Comparison of ENCODE assay signal across 19 mouse cellular contexts in genomic region chr3:52527010-52527754, GRCm38 (mm10).
A peak's percentile ranks its signal among the peaks of the same experiment; 100 is the strongest.
DNase-seq lines count a peak whose midpoint lies in the region; ATAC-seq and TF ChIP-seq lines count a peak whose summit lies in the region.
"Had no signal": no experiment of that assay in that cellular context is flagged by ENCODE, and none has a peak within 500 bp of the region (broad histone marks: within the 10 kb centered on the region; RNA-seq: fewer than 3 reads in every experiment).

No protein-coding gene starts in this region.

- no peak for ATAC-seq in kidney, postnatal 0 days (replicated peaks; ENCODE audit: low FRiP score, low read depth)
- no peak for ATAC-seq in midbrain, embryonic 11.5 days (ENCODE audit: low FRiP score)
- ATAC-seq in midbrain, embryonic 15.5 days (replicated peaks), result no peak
- ATAC-seq: forebrain, embryonic 13.5 days; midbrain, embryonic 16.5 days had no signal

- peak; percentile 77 for DNase-seq in gastrocnemius, adult 18-20 months (ENCODE audit: low spot score)
- DNase-seq in gastrocnemius, postnatal 36 days, result no peak
- DNase-seq in kidney, postnatal 0 days (ENCODE audit: low spot score), result peak; percentile 37
- DNase-seq in kidney, postnatal 10 days, result no peak
- DNase-seq in midbrain, embryonic 11.5 days (ENCODE audit: low spot score, missing footprints), result peak; percentile 14
- peak; percentile 81 for DNase-seq in skeletal muscle tissue, adult 2 months (ENCODE audit: low read depth, low spot score)
- DNase-seq in ovary, adult 18-20 months (ENCODE audit: low spot score), result no peak
- DNase-seq: B cell, adult 2 months; cerebellum, adult 11 months; cerebellum, postnatal 25 days; layer of hippocampus, postnatal 36 days; spleen, adult 18-20 months; thymus, postnatal 25 days had no signal

- H3K27ac ChIP-seq in kidney, postnatal 0 days, result no peak overlapping the region
- no peak overlapping the region for H3K27ac ChIP-seq in midbrain, embryonic 11.5 days (ENCODE audit: low read depth, low read length)
- no peak overlapping the region for H3K27ac ChIP-seq in midbrain, embryonic 15.5 days
- H3K27ac ChIP-seq: embryonic facial prominence, embryonic 10.5 days; forebrain, embryonic 13.5 days; hindbrain, embryonic 10.5 days; limb, embryonic 15.5 days had no signal

- H3K4me2 ChIP-seq in kidney, postnatal 0 days (ENCODE audit: low read length), result no peak overlapping the region
- no peak overlapping the region for H3K4me2 ChIP-seq in midbrain, embryonic 11.5 days
- no peak overlapping the region for H3K4me2 ChIP-seq in midbrain, embryonic 15.5 days
- H3K4me2 ChIP-seq: forebrain, embryonic 13.5 days; limb, embryonic 15.5 days had no signal

- H3K36me3 ChIP-seq in kidney, postnatal 0 days (ENCODE audit: insufficient read depth, low read length), result no peaks in the 10 kb centered on the region
- H3K36me3 ChIP-seq in midbrain, embryonic 11.5 days (ENCODE audit: control insufficient read depth, insufficient read depth, low read length), result no peaks in the 10 kb centered on the region
- H3K36me3 ChIP-seq in midbrain, embryonic 15.5 days (replicated peaks), result no peaks in the 10 kb centered on the region
- H3K36me3 ChIP-seq: embryonic facial prominence, embryonic 10.5 days; hindbrain, embryonic 10.5 days; limb, embryonic 15.5 days had no signal

- 28% methylated on average over 13 of the region's 14 CpGs for WGBS in kidney, postnatal 0 days
- 76% methylated on average over 13 of the region's 14 CpGs for WGBS in midbrain, embryonic 11.5 days
- WGBS in midbrain, embryonic 15.5 days, result 92% methylated on average over 14 of the region's 14 CpGs

- no peaks in the 10 kb centered on the region for H3K27me3 ChIP-seq in kidney, postnatal 0 days (ENCODE audit: insufficient read depth, low read length)
- H3K27me3 ChIP-seq in midbrain, embryonic 11.5 days (ENCODE audit: control insufficient read depth, insufficient read depth, low read length), result no peaks in the 10 kb centered on the region
- no peaks in the 10 kb centered on the region for H3K27me3 ChIP-seq in midbrain, embryonic 15.5 days (replicated peaks)
- H3K27me3 ChIP-seq: limb, embryonic 15.5 days had no signal

- H3K9ac ChIP-seq in kidney, postnatal 0 days (ENCODE audit: low read depth, low read length), result no peak overlapping the region
- no peak overlapping the region for H3K9ac ChIP-seq in midbrain, embryonic 11.5 days (ENCODE audit: low read length)
- no peak overlapping the region for H3K9ac ChIP-seq in midbrain, embryonic 15.5 days
- H3K9ac ChIP-seq: forebrain, embryonic 13.5 days; limb, embryonic 15.5 days had no signal

- no peaks in the 10 kb centered on the region for H3K4me1 ChIP-seq in kidney, postnatal 0 days (replicated peaks; ENCODE audit: insufficient read depth, low read length)
- no peaks in the 10 kb centered on the region for H3K4me1 ChIP-seq in midbrain, embryonic 11.5 days (ENCODE audit: control insufficient read depth, insufficient read depth, low read length)
- no peaks in the 10 kb centered on the region for H3K4me1 ChIP-seq in midbrain, embryonic 15.5 days
- H3K4me1 ChIP-seq: limb, embryonic 15.5 days had no signal

- intact Hi-C loops in gastrocnemius, postnatal 36 days (cut with DNase I), result no loop called here

- no peak for TF ChIP-seq CTCF in kidney, postnatal 0 days (IDR thresholded peaks at IDR 0.05; ENCODE audit: low read depth)

- H3K9me3 ChIP-seq in kidney, postnatal 0 days (replicated peaks; ENCODE audit: low read length), result no peaks in the 10 kb centered on the region
- no peaks in the 10 kb centered on the region for H3K9me3 ChIP-seq in midbrain, embryonic 11.5 days (ENCODE audit: control insufficient read depth, low read length)
- no peaks in the 10 kb centered on the region for H3K9me3 ChIP-seq in midbrain, embryonic 15.5 days
- H3K9me3 ChIP-seq: embryonic facial prominence, embryonic 10.5 days; forebrain, embryonic 13.5 days; hindbrain, embryonic 10.5 days; limb, embryonic 15.5 days had no signal

- H3K4me3 ChIP-seq in kidney, postnatal 0 days (replicated peaks; ENCODE audit: low read depth, low read length), result no peak overlapping the region
- H3K4me3 ChIP-seq in midbrain, embryonic 11.5 days (ENCODE audit: low read depth, low read length), result no peak overlapping the region
- H3K4me3 ChIP-seq in midbrain, embryonic 15.5 days, result no peak overlapping the region
- H3K4me3 ChIP-seq: embryonic facial prominence, embryonic 10.5 days; forebrain, embryonic 13.5 days; hindbrain, embryonic 10.5 days; limb, embryonic 15.5 days had no signal

Comparison
In these comparisons a context has a peak if more than half of its experiments do, and no peak if none do; other contexts are left out.
1. DNase-seq: peak in gastrocnemius, adult 18-20 months (single experiment), kidney, postnatal 0 days (single experiment), midbrain, embryonic 11.5 days (single experiment) and skeletal muscle tissue, adult 2 months (single experiment); none in gastrocnemius, postnatal 36 days (0 of 2), kidney, postnatal 10 days (single experiment) and ovary, adult 18-20 months (single experiment).